In the genomic region with DNA sequence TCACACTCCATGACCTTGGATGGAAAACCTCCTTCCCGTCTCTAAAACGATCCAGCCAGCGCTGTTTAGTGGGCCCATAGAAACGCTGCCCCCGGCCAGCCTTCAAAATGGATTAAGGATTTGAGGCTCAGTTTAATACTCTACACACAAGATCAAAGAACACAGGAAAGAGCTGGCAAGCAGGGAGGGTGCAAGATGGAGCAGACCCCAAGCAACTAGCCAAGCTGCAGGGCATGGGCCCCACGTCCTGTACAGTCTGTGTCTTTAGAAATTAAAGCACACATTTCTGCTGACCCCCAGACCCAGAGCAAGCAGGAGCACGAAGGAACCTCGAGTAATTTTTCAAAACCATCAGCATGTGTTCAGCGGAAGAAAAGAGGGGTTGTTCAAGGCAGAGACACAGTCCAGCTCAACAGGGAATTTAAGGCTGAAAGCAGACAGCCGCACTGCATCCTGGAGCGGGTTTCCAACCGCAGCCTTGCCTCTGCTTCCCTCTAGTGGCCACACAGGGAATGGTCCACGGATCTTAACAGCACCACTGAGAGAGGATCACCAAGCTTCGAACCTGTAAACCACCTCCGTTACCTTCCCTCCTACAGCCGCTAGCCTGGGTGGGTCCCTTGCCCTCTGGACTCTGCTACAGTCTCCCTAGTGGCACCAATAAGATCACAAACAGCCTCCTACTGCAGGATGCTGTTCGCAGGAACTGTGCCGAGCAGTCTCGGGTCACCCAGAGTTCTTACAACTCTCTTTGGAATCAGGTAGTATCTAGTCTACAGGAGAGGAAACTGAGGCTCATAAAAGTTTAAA, we compare ENCODE assay signal across 8 mouse cellular contexts. TPM values are rescaled to one million over a fixed set of nuclear protein-coding genes. Genes with fewer than 3 reads are reported as not detected.
DNase-seq lines count a peak whose midpoint lies in the region; ATAC-seq and TF ChIP-seq lines count a peak whose summit lies in the region.

No protein-coding gene starts in this region.

- H3K4me1 ChIP-seq in bone marrow macrophage, adult 2 months (ENCODE audit: control insufficient read depth, insufficient read depth, low read length), result no peaks in the 10 kb centered on the region
- H3K4me1 ChIP-seq in embryonic fibroblast, embryonic 13.5 days (ENCODE audit: control insufficient read depth, insufficient read depth, low read length), result no peaks in the 10 kb centered on the region
- H3K4me1 ChIP-seq in heart, embryonic 11.5 days (ENCODE audit: control insufficient read depth, insufficient read depth, low read length), result peaks cover 5% of the 10 kb centered on the region; the same call in 1 of the 2 replicates
- peaks cover 15% of the 10 kb centered on the region for H3K4me1 ChIP-seq in kidney, embryonic 15.5 days

- H3K4me2 ChIP-seq in heart, embryonic 11.5 days, result peak overlapping the region; percentile 52
- peak overlapping the region; percentile 52 for H3K4me2 ChIP-seq in kidney, embryonic 15.5 days

- H3K36me3 ChIP-seq in heart, embryonic 11.5 days (ENCODE audit: control insufficient read depth, insufficient read depth, low read length), result no peaks in the 10 kb centered on the region
- H3K36me3 ChIP-seq in kidney, embryonic 15.5 days, result no peaks in the 10 kb centered on the region

- ATAC-seq in heart, embryonic 11.5 days (replicated peaks; ENCODE audit: insufficient number of reproducible peaks, low FRiP score, low TSS enrichment), result no peak
- ATAC-seq in kidney, embryonic 15.5 days (replicated peaks; ENCODE audit: low FRiP score), result peak; percentile 38; the same call in 1 of the 2 replicates
- peak; percentile 93 for ATAC-seq in monocyte, adult 5-6 weeks (replicated peaks; ENCODE audit: insufficient number of reproducible peaks, low FRiP score, low TSS enrichment, poor library complexity, severe bottlenecking)

- TF ChIP-seq CTCF in bone marrow macrophage, adult 2 months (IDR thresholded peaks at IDR 0.05; ENCODE audit: low read depth, low read length), result peak; percentile 74
- TF ChIP-seq CTCF in embryonic fibroblast, embryonic 13.5 days (IDR thresholded peaks at IDR 0.05; ENCODE audit: borderline replicate concordance, insufficient read depth, low read length), result peak; percentile 99

- H3K4me3 ChIP-seq in bone marrow macrophage, adult 2 months (ENCODE audit: insufficient read depth, low read length), result no peak overlapping the region
- H3K4me3 ChIP-seq in embryonic fibroblast, embryonic 13.5 days (ENCODE audit: insufficient read depth, low read length), result no peak overlapping the region
- no peak overlapping the region for H3K4me3 ChIP-seq in heart, embryonic 11.5 days (ENCODE audit: low read depth, low read length)
- H3K4me3 ChIP-seq in kidney, embryonic 15.5 days (replicated peaks), result no peak overlapping the region

- DNase-seq in B cell, adult 2 months, result peak; percentile 89 to 90
- DNase-seq in liver, result peak; percentile 73
- peak; percentile 76 to 91 for DNase-seq in spleen, postnatal 4 days (ENCODE audit: low spot score in 2 of 2)

- H3K27me3 ChIP-seq in heart, embryonic 11.5 days (ENCODE audit: control insufficient read depth, insufficient read depth, low read length), result peaks cover 4% of the 10 kb centered on the region; the same call in 1 of the 2 replicates
- 0 out of 2 replicates have a peak, but pooled peaks cover 2% of the 10 kb centered on the region for H3K27me3 ChIP-seq in kidney, embryonic 15.5 days

- H3K27ac ChIP-seq in bone marrow macrophage, adult 2 months (ENCODE audit: insufficient read depth, low read depth, low read length), result no peak overlapping the region
- H3K27ac ChIP-seq in embryonic fibroblast, embryonic 13.5 days (ENCODE audit: insufficient read depth, low read length), result no peak overlapping the region
- no peak overlapping the region for H3K27ac ChIP-seq in heart, embryonic 11.5 days (ENCODE audit: low read depth, low read length)
- no peak overlapping the region for H3K27ac ChIP-seq in kidney, embryonic 15.5 days

- no peaks in the 10 kb centered on the region for H3K9me3 ChIP-seq in heart, embryonic 11.5 days (replicated peaks; ENCODE audit: control insufficient read depth, low read length)
- no peaks in the 10 kb centered on the region for H3K9me3 ChIP-seq in kidney, embryonic 15.5 days (replicated peaks)

- no peak for TF ChIP-seq POLR2A in bone marrow macrophage, adult 2 months (IDR thresholded peaks at IDR 0.05; ENCODE audit: borderline replicate concordance, low read depth, low read length)
- TF ChIP-seq POLR2A in embryonic fibroblast, embryonic 13.5 days (IDR thresholded peaks at IDR 0.05; ENCODE audit: low read depth, low read length), result no peak

- WGBS in heart, embryonic 11.5 days (ENCODE audit: insufficient replicate concordance), result 31% methylated on average over 19 of the region's 19 CpGs
- WGBS in kidney, embryonic 15.5 days, result 29% methylated on average over 19 of the region's 19 CpGs

- no peak overlapping the region for H3K9ac ChIP-seq in heart, embryonic 11.5 days (ENCODE audit: low read depth, low read length)
- no peak overlapping the region for H3K9ac ChIP-seq in kidney, embryonic 15.5 days

RNA-seq across cellular contexts. Expression of gene Thoc3, which starts 21.8 kb away (rescaled TPM):
- polyA plus RNA-seq in bone marrow macrophage, adult 2 months (2012; ENCODE audit: insufficient read depth, insufficient read length, missing spikeins), result 18.2 and 19.6 TPM in 2 replicates
- 27.8 and 33.2 TPM in 2 replicates for polyA plus RNA-seq in embryonic fibroblast, embryonic 13.5 days (2011; ENCODE audit: insufficient read length, low read depth, missing spikeins)
- polyA plus RNA-seq in heart, embryonic 11.5 days (2014; fragmentation: Nextera tagmentation; extraction: Ambion mirVana), result 98.8 and 99.7 TPM in 2 replicates
- polyA plus RNA-seq in kidney, embryonic 15.5 days (2015; fragmentation: Nextera tagmentation; extraction: Ambion mirVana), result 118 and 129 TPM in 2 replicates
- total RNA-seq in monocyte, adult 5-6 weeks (2017), result 19.8 to 26.8 TPM (median 22.8 TPM) in 3 replicates

RNA-seq across cellular contexts. Expression of gene Simc1, which starts 56.7 kb away (rescaled TPM):
- 3.6 and 4.3 TPM in 2 replicates for polyA plus RNA-seq in bone marrow macrophage, adult 2 months (2012; ENCODE audit: insufficient read depth, insufficient read length, missing spikeins)
- polyA plus RNA-seq in embryonic fibroblast, embryonic 13.5 days (2011; ENCODE audit: insufficient read length, low read depth, missing spikeins), result 16.1 and 18.4 TPM in 2 replicates
- 7.0 and 7.6 TPM in 2 replicates for polyA plus RNA-seq in heart, embryonic 11.5 days (2014; fragmentation: Nextera tagmentation; extraction: Ambion mirVana)
- polyA plus RNA-seq in kidney, embryonic 15.5 days (2015; fragmentation: Nextera tagmentation; extraction: Ambion mirVana), result 13.3 and 15.6 TPM in 2 replicates
- total RNA-seq in monocyte, adult 5-6 weeks (2017), result 12.8 to 21.2 TPM (median 19.7 TPM) in 3 replicates
